Comparison of ENCODE assay signal across 12 mouse cellular contexts in genomic region chr4:151310056-151310685, GRCm38 (mm10).
DNase-seq lines count a peak whose midpoint lies in the region; ATAC-seq lines count a peak whose summit lies in the region.
"Had no signal": no experiment of that assay in that cellular context is flagged by ENCODE, and none has a peak within 500 bp of the region (broad histone marks: within the 10 kb centered on the region; RNA-seq: fewer than 3 reads in every experiment).

No protein-coding gene starts in this region.

- no peak overlapping the region for H3K9ac ChIP-seq in hindbrain, embryonic 12.5 days
- no peak overlapping the region for H3K9ac ChIP-seq in hindbrain, embryonic 11.5 days (ENCODE audit: low read depth, low read length)
- H3K9ac ChIP-seq: forebrain, embryonic 12.5 days; liver, postnatal 0 days had no signal

- H3K9me3 ChIP-seq in hindbrain, embryonic 12.5 days (replicated peaks): no peaks in the 10 kb centered on the region
- H3K9me3 ChIP-seq in hindbrain, embryonic 11.5 days (ENCODE audit: control insufficient read depth, low read length): no peaks in the 10 kb centered on the region
- H3K9me3 ChIP-seq: forebrain, embryonic 12.5 days had no signal

- no peak for DNase-seq in hindbrain, embryonic 11.5 days (ENCODE audit: low spot score)
- peak; percentile 67 for DNase-seq in cerebellum, adult 11 months
- DNase-seq in embryo, embryonic 11.5 days (ENCODE audit: low read depth, low spot score): peak; percentile 43
- peak; percentile 28 for DNase-seq in kidney, postnatal 14 days
- no peak for DNase-seq in adrenal gland, adult (ENCODE audit: inconsistent age in 2 of 2, low spot score in 1 of 2)
- DNase-seq in frontal cortex, postnatal 36 days (ENCODE audit: low spot score in 2 of 2): no peak
- no peak for DNase-seq in retina, embryonic 14.5 days (ENCODE audit: low spot score)
- DNase-seq: liver, postnatal 0 days; retina, postnatal 1 day had no signal

- peak overlapping the region; percentile 19 for H3K27ac ChIP-seq in hindbrain, embryonic 12.5 days
- H3K27ac ChIP-seq in hindbrain, embryonic 11.5 days (ENCODE audit: low read depth, low read length): no peak overlapping the region
- H3K27ac ChIP-seq: forebrain, embryonic 12.5 days had no signal

- ATAC-seq in hindbrain, embryonic 12.5 days (ENCODE audit: low FRiP score): peak; percentile 35; the same call in 1 of the 2 replicates
- ATAC-seq in hindbrain, embryonic 11.5 days (ENCODE audit: low FRiP score): no peak
- ATAC-seq: liver, postnatal 0 days had no signal

- H3K27me3 ChIP-seq in hindbrain, embryonic 12.5 days: no peaks in the 10 kb centered on the region
- H3K27me3 ChIP-seq in hindbrain, embryonic 11.5 days (ENCODE audit: control insufficient read depth, insufficient read depth, low read length): no peaks in the 10 kb centered on the region
- H3K27me3 ChIP-seq: forebrain, embryonic 12.5 days had no signal

- no peaks in the 10 kb centered on the region for H3K36me3 ChIP-seq in hindbrain, embryonic 12.5 days
- no peaks in the 10 kb centered on the region for H3K36me3 ChIP-seq in hindbrain, embryonic 11.5 days (ENCODE audit: control insufficient read depth, insufficient read depth, low read length)
- H3K36me3 ChIP-seq: forebrain, embryonic 12.5 days; G1E had no signal

- H3K4me3 ChIP-seq in hindbrain, embryonic 12.5 days: no peak overlapping the region
- no peak overlapping the region for H3K4me3 ChIP-seq in hindbrain, embryonic 11.5 days (ENCODE audit: low read depth, low read length)
- H3K4me3 ChIP-seq: forebrain, embryonic 12.5 days had no signal

- 44% methylated on average over 12 of the region's 12 CpGs for WGBS in hindbrain, embryonic 12.5 days
- WGBS in hindbrain, embryonic 11.5 days: 51% methylated on average over 12 of the region's 12 CpGs

- H3K4me1 ChIP-seq in hindbrain, embryonic 12.5 days: peaks cover 24% of the 10 kb centered on the region
- no peaks in the 10 kb centered on the region for H3K4me1 ChIP-seq in hindbrain, embryonic 11.5 days (replicated peaks; ENCODE audit: control insufficient read depth, insufficient read depth, low read length)

- H3K4me2 ChIP-seq in hindbrain, embryonic 12.5 days (replicated peaks): no peak overlapping the region
- H3K4me2 ChIP-seq in hindbrain, embryonic 11.5 days (replicated peaks; ENCODE audit: low read depth, low read length): no peak overlapping the region
- H3K4me2 ChIP-seq: forebrain, embryonic 12.5 days had no signal

Comparison
In these comparisons a context has a peak if more than half of its experiments do, and no peak if none do; other contexts are left out.
1. DNase-seq: peak in cerebellum, adult 11 months (single experiment), embryo, embryonic 11.5 days (single experiment) and kidney, postnatal 14 days (single experiment); none in hindbrain, embryonic 11.5 days (single experiment), adrenal gland, adult (0 of 2), frontal cortex, postnatal 36 days (0 of 2) and retina, embryonic 14.5 days (single experiment).